Mouse (Mus musculus) C2C12 (cell line): ENCODE data around the gene Sema5b. TPM values are rescaled to one million over a fixed set of nuclear protein-coding genes. Genes with fewer than 3 reads are reported as not detected.

Experiments
- H3K27me3 ChIP-seq: one replicate; pipeline ENCODE4 v1.6.1; 2011; ENCODE audit not compliant: control insufficient read depth, insufficient read depth, insufficient read length
- H3K36me3 ChIP-seq: one replicate; pipeline ENCODE4 v1.6.1; 2011; ENCODE audit not compliant: control insufficient read depth, insufficient read depth
- H3K4me3 ChIP-seq: one replicate; pipeline ENCODE4 v1.5.1; 2011; ENCODE audit warnings: mild to moderate bottlenecking, control low read depth; ENCODE audit not compliant: poor library complexity, insufficient read depth, severe bottlenecking
- H3K79me2 ChIP-seq: one replicate; pipeline ENCODE4 v1.6.1; 2011; ENCODE audit not compliant: control insufficient read depth, insufficient read depth
- H3K79me3 ChIP-seq: one replicate; pipeline ENCODE4 v1.6.1; 2011; ENCODE audit warnings: low read depth, control low read depth
- H3ac ChIP-seq: one replicate; pipeline ENCODE3; 2011; ENCODE audit warnings: low read depth; ENCODE audit not compliant: control insufficient read depth, insufficient read length
- CEBPB ChIP-seq: IDR thresholded peaks from one replicate; pipeline ENCODE4 v1.6.1; 2011; ENCODE audit warnings: low read depth, mild to moderate bottlenecking, control low read depth, moderate library complexity
- CTCF ChIP-seq: IDR thresholded peaks from one replicate; pipeline ENCODE4 v1.5.1; 2011; ENCODE audit not compliant: control insufficient read depth, insufficient read depth, insufficient read length
- FOSL1 ChIP-seq: IDR thresholded peaks from one replicate; pipeline ENCODE4 v1.8.0; 2011; ENCODE audit warnings: mild to moderate bottlenecking, low read length; ENCODE audit not compliant: poor library complexity, insufficient read depth, severe bottlenecking
- MAX ChIP-seq: IDR thresholded peaks from one replicate; pipeline ENCODE4 v1.6.1; 2011; ENCODE audit warnings: mild to moderate bottlenecking, control low read depth
- MYOD1 ChIP-seq: IDR thresholded peaks from one replicate; pipeline ENCODE4 v1.6.1; 2011; ENCODE audit warnings: low read depth; ENCODE audit not compliant: control insufficient read depth, insufficient read length
- MYOG ChIP-seq: IDR thresholded peaks from one replicate; pipeline ENCODE4 v1.6.1; 2011; ENCODE audit not compliant: control insufficient read depth, insufficient read length; ENCODE audit errors: extremely low read depth
- USF1 ChIP-seq: IDR thresholded peaks from one replicate; pipeline ENCODE4 v1.6.1; 2011; ENCODE audit warnings: low read depth, mild to moderate bottlenecking, control low read depth, moderate library complexity
- polyA plus RNA-seq: library from polyadenylated mRNA; unstranded; fragments of >200 nt; fragmentation: generic; extraction: Trizol; gene quantifications from one replicate; pipeline ENCODE4 v1.2.1, GENCODE M21; 2012; ENCODE audit warnings: missing spikeins

Sema5b gene
- polyA plus RNA-seq, 1 experiment = not detected

- H3K36me3 ChIP-seq = no peaks in the 10 kb centered on the region
- H3K79me3 ChIP-seq = no peaks in the 10 kb centered on the region
- peaks cover 2% of the 10 kb centered on the region for H3K27me3 ChIP-seq
- H3K79me2 ChIP-seq = no peaks in the 10 kb centered on the region
- no peak for TF ChIP-seq USF1
- no peak for TF ChIP-seq MYOD1
- TF ChIP-seq CTCF = no peak
- no peak for TF ChIP-seq MAX
- no peak for TF ChIP-seq FOSL1
- TF ChIP-seq CEBPB = no peak
- TF ChIP-seq MYOG = no peak
- H3K4me3 ChIP-seq = no peak overlapping the region
- H3ac ChIP-seq = no peak overlapping the region
These were observed 16.7 kb upstream of the Sema5b start for GRCm38 (mm10) chr16:35524200-35524599.

DNA sequence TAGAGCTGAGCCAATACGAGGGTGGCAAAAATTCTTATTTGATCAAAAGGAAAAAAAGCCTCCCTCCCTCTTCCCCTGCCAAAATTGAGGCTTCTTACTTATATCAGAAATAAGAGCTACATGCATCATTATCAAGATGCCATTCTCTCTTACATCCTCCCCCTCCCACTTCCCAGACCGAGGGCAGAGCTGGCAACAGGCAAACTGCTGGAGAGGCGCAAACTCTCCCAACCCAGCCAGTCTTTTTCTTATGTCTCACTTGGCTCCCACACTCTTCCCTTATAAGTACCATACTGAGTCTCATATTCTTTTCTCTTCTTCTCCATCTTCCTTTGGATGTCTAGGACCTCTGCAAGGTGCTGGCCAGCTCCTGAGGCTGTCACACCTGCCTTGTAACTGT, 6.3 kb upstream of the Sema5b start:
- TF ChIP-seq CTCF (no peak), FOSL1 (no peak), CEBPB (no peak), USF1 (no peak), MYOD1 (no peak), MYOG (no peak)
- Histone ChIP-seq H3K36me3 (no peaks in the 10 kb centered on the region), H3K27me3 (peaks cover 48% of the 10 kb centered on the region), H3K79me2 (no peaks in the 10 kb centered on the region), H3ac (no peak overlapping the region), H3K4me3 (no peak overlapping the region), H3K79me3 (no peaks in the 10 kb centered on the region)

DNA sequence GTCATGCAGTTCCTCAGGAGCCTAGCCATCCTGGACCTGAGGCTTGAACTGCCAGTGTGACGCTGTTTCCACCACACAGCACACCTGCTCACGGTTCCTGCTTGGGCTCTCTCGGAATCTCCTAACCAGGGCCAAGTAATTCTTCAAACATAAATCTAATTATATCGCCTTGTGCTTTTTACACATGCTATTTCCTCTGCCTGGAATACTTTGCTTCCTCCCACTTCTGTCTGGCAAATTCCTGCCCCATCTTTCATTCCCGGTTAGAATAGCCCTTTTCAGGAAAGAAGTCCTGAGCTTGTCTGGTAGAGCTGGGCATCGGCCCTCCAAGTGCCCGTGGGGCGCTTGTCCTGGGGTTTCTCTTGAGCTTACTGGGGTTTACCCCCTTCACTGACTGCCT, 3.3 kb upstream of the Sema5b start:
- TF ChIP-seq CEBPB = no peak
- H3K4me3 ChIP-seq = no peak overlapping the region
- H3K79me2 ChIP-seq = no peaks in the 10 kb centered on the region
- H3ac ChIP-seq = no peak overlapping the region
- H3K27me3 ChIP-seq = peaks cover 75% of the 10 kb centered on the region
- no peaks in the 10 kb centered on the region for H3K79me3 ChIP-seq
- no peaks in the 10 kb centered on the region for H3K36me3 ChIP-seq

GRCm38 (mm10) chr16:35539041-35539440, 1.9 kb upstream of the Sema5b start:
- TF ChIP-seq CEBPB (no peak), MAX (no peak), MYOG (no peak), USF1 (no peak), FOSL1 (no peak), CTCF (no peak), MYOD1 (no peak)
- H3K79me3 ChIP-seq = no peaks in the 10 kb centered on the region
- H3K27me3 ChIP-seq = peaks cover 72% of the 10 kb centered on the region
- H3K4me3 ChIP-seq = no peak overlapping the region
- no peak overlapping the region for H3ac ChIP-seq
- H3K36me3 ChIP-seq = no peaks in the 10 kb centered on the region
- H3K79me2 ChIP-seq = no peaks in the 10 kb centered on the region

DNA sequence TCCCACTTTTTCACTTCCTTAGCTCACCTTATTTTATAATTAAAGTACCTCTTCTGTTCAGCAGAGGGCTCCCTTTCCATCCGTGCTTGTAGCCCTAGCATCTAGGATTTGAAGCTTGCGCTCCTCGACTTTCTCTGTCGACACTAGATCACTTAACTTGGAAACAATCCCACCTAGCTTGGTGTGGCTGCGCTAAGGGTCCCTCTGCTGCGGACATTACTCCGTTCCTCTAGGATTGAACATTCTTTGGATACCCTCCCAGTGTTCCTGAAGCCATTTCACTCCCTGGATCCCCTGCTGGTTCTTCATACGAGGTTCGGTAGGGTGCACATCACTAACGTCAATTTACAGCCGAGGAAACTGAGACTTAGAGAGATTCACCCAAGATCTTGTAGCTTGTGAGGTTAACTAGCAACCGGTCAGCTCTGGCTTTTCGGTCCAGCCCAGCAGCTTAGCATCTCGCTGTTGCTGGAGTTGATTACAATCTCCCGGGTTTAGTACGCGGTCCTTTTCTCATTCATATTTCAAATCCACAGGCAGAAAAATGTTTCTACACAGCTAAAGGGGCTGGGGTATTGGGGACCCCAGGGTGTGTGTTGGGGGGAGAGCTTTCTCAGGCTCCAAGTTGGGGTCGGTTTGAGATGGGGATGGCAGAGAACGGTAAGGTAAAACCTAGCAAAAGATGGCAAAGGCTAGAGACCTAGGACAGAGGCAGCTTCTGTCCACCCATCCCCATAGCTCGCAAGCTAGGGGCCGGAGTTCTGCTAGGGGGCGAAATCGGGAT, 420 bp upstream of the Sema5b start:
- Histone ChIP-seq H3K79me3 (no peaks in the 10 kb centered on the region), H3ac (no peak overlapping the region), H3K36me3 (no peaks in the 10 kb centered on the region), H3K4me3 (no peak overlapping the region), H3K27me3 (peaks cover 64% of the 10 kb centered on the region), H3K79me2 (no peaks in the 10 kb centered on the region)
- no peak for TF ChIP-seq CEBPB
- TF ChIP-seq USF1 = no peak
- no peak for TF ChIP-seq MAX
- no peak for TF ChIP-seq CTCF
- TF ChIP-seq MYOG = no peak
- no peak for TF ChIP-seq MYOD1
- no peak for TF ChIP-seq FOSL1

GRCm38 (mm10) chr16:35541661-35542420, 896 bp downstream of the Sema5b start:
- Histone ChIP-seq H3K79me3 (no peaks in the 10 kb centered on the region), H3ac (no peak overlapping the region), H3K4me3 (no peak overlapping the region), H3K36me3 (no peaks in the 10 kb centered on the region), H3K79me2 (no peaks in the 10 kb centered on the region), H3K27me3 (peaks cover 63% of the 10 kb centered on the region)
- TF ChIP-seq MAX (no peak), FOSL1 (no peak), MYOG (no peak), USF1 (no peak), CTCF (no peak), MYOD1 (no peak), CEBPB (no peak)
